Mouse (Mus musculus) MEL (cell line): ENCODE measurements around the gene Lmbrd1.
A peak's percentile ranks its signal among the peaks of the same experiment; 100 is the strongest.

Experiments
- CTCF ChIP-seq, 3 experiments: IDR thresholded peaks in 2 of 3; conservative IDR thresholded peaks in 1 of 3; 2 replicates each; pipeline ENCODE4 v1.5.1; 2011 to 2012; ENCODE audit warnings: low read length in 3 of 3, low read depth in 2 of 3, mild to moderate bottlenecking in 2 of 3, improper control_type of control experiment in 1 of 3, inconsistent platforms in 1 of 3, mixed read lengths in 1 of 3, moderate library complexity in 1 of 3; ENCODE audit not compliant: control insufficient read depth in 1 of 3, insufficient read depth in 1 of 3, poor library complexity in 1 of 3, severe bottlenecking in 1 of 3
- EP300 ChIP-seq, 2 experiments: IDR thresholded peaks; 2 replicates each; pipeline ENCODE4 v1.6.1; 2011; ENCODE audit warnings: improper control_type of control experiment in 2 of 2, low read length in 2 of 2, low read depth in 1 of 2, mild to moderate bottlenecking in 1 of 2
- HCFC1 ChIP-seq: IDR thresholded peaks from 2 replicates; pipeline ENCODE4 v1.6.1; 2012; ENCODE audit warnings: low read depth, mild to moderate bottlenecking, inconsistent platforms, low read length, improper control_type of control experiment, moderate library complexity
- MAFK ChIP-seq: IDR thresholded peaks from 2 replicates; pipeline ENCODE4 v1.6.1; 2011; ENCODE audit warnings: low read depth, mild to moderate bottlenecking, low read length, improper control_type of control experiment, borderline replicate concordance
- MAX ChIP-seq: IDR thresholded peaks from 2 replicates; pipeline ENCODE4 v1.6.1; 2011; ENCODE audit warnings: low read length, improper control_type of control experiment
- MEF2A ChIP-seq: IDR thresholded peaks from 2 replicates; pipeline ENCODE4 v1.6.1; 2014; ENCODE audit warnings: low read depth, mild to moderate bottlenecking, inconsistent platforms, low read length, improper control_type of control experiment; ENCODE audit not compliant: poor library complexity, insufficient replicate concordance, severe bottlenecking; ENCODE audit errors: extremely low read depth
- MYB ChIP-seq: IDR thresholded peaks from 2 replicates; pipeline ENCODE4 v1.6.1; 2011; ENCODE audit warnings: mild to moderate bottlenecking, low read depth, low read length, improper control_type of control experiment
- POLR2A ChIP-seq, 2 experiments: IDR thresholded peaks; 2 replicates each; pipeline ENCODE4 v1.6.1; 2011 to 2012; ENCODE audit warnings: low read length in 2 of 2, mild to moderate bottlenecking in 2 of 2, control low read depth in 1 of 2, improper control_type of control experiment in 1 of 2, low read depth in 1 of 2, moderate library complexity in 1 of 2; ENCODE audit not compliant: control insufficient read depth in 1 of 2, insufficient read depth in 1 of 2, poor library complexity in 1 of 2
- POLR2AphosphoS2 ChIP-seq: IDR thresholded peaks from 2 replicates; pipeline ENCODE4 v1.6.1; 2011; ENCODE audit warnings: low read length, improper control_type of control experiment
- SIN3A ChIP-seq: IDR thresholded peaks from 2 replicates; pipeline ENCODE4 v1.6.1; 2012; ENCODE audit warnings: low read length, improper control_type of control experiment, inconsistent platforms
- USF1 ChIP-seq: IDR thresholded peaks from 2 replicates; pipeline ENCODE4 v1.6.1; 2014; ENCODE audit warnings: low read depth, mild to moderate bottlenecking, inconsistent platforms, low read length, improper control_type of control experiment, moderate library complexity

DNA sequence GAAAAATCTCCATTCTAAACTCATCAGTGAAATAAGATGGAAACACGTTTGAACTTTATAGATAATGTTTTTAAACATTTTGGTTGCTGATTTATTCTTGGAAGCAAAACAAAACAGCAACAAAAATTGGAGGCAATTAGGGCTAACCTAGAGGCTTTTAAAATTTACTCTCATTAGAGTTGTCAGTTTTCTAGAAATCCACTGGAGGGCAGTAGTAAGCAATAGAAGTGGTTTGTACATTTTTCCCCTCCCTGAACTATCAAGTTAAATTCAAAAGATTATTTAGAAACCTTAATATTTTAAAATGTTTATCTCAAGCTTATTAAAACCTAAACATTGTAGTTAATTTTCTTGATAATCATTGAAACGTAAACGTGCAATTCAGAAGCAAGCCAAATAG lies 41.2 kb downstream of the Lmbrd1 start:
- TF ChIP-seq POLR2AphosphoS2 (no peak), MAFK (no peak), MAX (no peak), POLR2A (IDR thresholded peaks at IDR 0.05; ENCODE audit: control insufficient read depth in 1 of 2, insufficient read depth in 1 of 2, low read depth in 1 of 2, low read length in 2 of 2, poor library complexity in 1 of 2) (no peak), SIN3A (no peak), CTCF (IDR thresholded peaks at IDR 0.05 in 2 of 3, conservative IDR thresholded peaks at IDR 0.05 in 1 of 3; ENCODE audit: control insufficient read depth in 1 of 3, insufficient read depth in 1 of 3, low read depth in 2 of 3, low read length in 3 of 3, poor library complexity in 1 of 3, severe bottlenecking in 1 of 3) (peak in 2 of 3 experiments; percentile 11 to 54; a peak in 3 of 6 replicates), HCFC1 (no peak), EP300 (IDR thresholded peaks at IDR 0.05; ENCODE audit: low read depth in 1 of 2, low read length in 2 of 2) (no peak), USF1 (no peak), MYB (no peak), MEF2A (no peak)
